Mouse (Mus musculus): ENCODE data around the gene Sgip1. TPM values are rescaled to one million over a fixed set of nuclear protein-coding genes. Genes with fewer than 3 reads are reported as not detected.

Sgip1 gene
- total RNA-seq, 2 experiments from 2014 or later: 0.45 to 8.4 TPM

GRCm38 (mm10) chr4:103005190-103005945 is 264.3 kb downstream of the Sgip1 start:
- no peak for ATAC-seq (replicated peaks; ENCODE audit: low FRiP score, poor library complexity, severe bottlenecking)

GRCm38 (mm10) chr4:103006266-103006665 is 265.2 kb downstream of the Sgip1 start:
- ATAC-seq (replicated peaks; ENCODE audit: low FRiP score, poor library complexity, severe bottlenecking): no peak

- ATAC-seq (replicated peaks; ENCODE audit: low FRiP score, poor library complexity, severe bottlenecking): no peak
Observed at GRCm38 (mm10) chr4:103006943-103007418, 265.9 kb downstream of the Sgip1 start.

- no peak for ATAC-seq (replicated peaks; ENCODE audit: low FRiP score, poor library complexity, severe bottlenecking)
Observed at GRCm38 (mm10) chr4:103010734-103011133, 269.6 kb downstream of the Sgip1 start.

GRCm38 (mm10) chr4:103011823-103012222 is 270.7 kb downstream of the Sgip1 start:
- ATAC-seq (replicated peaks; ENCODE audit: low FRiP score, poor library complexity, severe bottlenecking): no peak

GRCm38 (mm10) chr4:103013490-103013889 is 272.4 kb downstream of the Sgip1 start:
- ATAC-seq (replicated peaks; ENCODE audit: low FRiP score, poor library complexity, severe bottlenecking): no peak

Other genes starting within 250 kb of the Sgip1 start
- 3.2 TPM in 1 of 2 replicates, not detected in the other for gene Tctex1d1, start 237.3 kb downstream of the Sgip1 start, total RNA-seq (2015; ENCODE audit: low replicate concordance)
- gene Tctex1d1, start 237.3 kb downstream of the Sgip1 start, total RNA-seq (2017; ENCODE audit: low replicate concordance): not detected in 2 replicates